Mouse (Mus musculus) ES-Bruce4 (cell line): ENCODE measurements around the gene Sept4. TPM values are rescaled to one million over a fixed set of nuclear protein-coding genes. Genes with fewer than 3 reads are reported as not detected.
A peak's percentile ranks its signal among the peaks of the same experiment; 100 is the strongest.

Experiments used
- H3K27ac ChIP-seq: 2 replicates; pipeline ENCODE4 v1.5.1; 2012; ENCODE audit warnings: low read length, inconsistent platforms; ENCODE audit not compliant: insufficient read depth
- H3K27me3 ChIP-seq: 2 replicates; pipeline ENCODE4 v1.6.1; 2012; ENCODE audit warnings: mild to moderate bottlenecking, low read length, inconsistent platforms; ENCODE audit not compliant: control insufficient read depth, poor library complexity, insufficient read depth, severe bottlenecking
- H3K36me3 ChIP-seq: 2 replicates; pipeline ENCODE4 v1.6.1; 2012; ENCODE audit warnings: inconsistent platforms, mild to moderate bottlenecking, low read length, moderate library complexity; ENCODE audit not compliant: control insufficient read depth, poor library complexity, insufficient read depth, severe bottlenecking
- H3K4me1 ChIP-seq: one replicate; pipeline ENCODE4 v1.8.1; 2011; ENCODE audit warnings: low read length; ENCODE audit not compliant: control insufficient read depth, insufficient read depth
- H3K4me3 ChIP-seq: 2 replicates; pipeline ENCODE4 v1.5.1; 2011; ENCODE audit warnings: low read depth, mild to moderate bottlenecking, low read length
- H3K9ac ChIP-seq: 2 replicates; pipeline ENCODE4 v1.6.1; 2012; ENCODE audit warnings: low read depth, mild to moderate bottlenecking, inconsistent platforms; ENCODE audit not compliant: poor library complexity, severe bottlenecking
- H3K9me3 ChIP-seq: replicated peaks from 2 replicates; pipeline ENCODE4 v1.6.1; 2012; ENCODE audit warnings: mild to moderate bottlenecking, low read length, inconsistent platforms; ENCODE audit not compliant: control insufficient read depth, poor library complexity, insufficient read depth, severe bottlenecking
- CTCF ChIP-seq: IDR thresholded peaks from one replicate; pipeline ENCODE4 v1.8.1; 2011; ENCODE audit warnings: low read depth, low read length
- EP300 ChIP-seq: IDR thresholded peaks from 2 replicates; pipeline ENCODE4 v1.6.1; 2011; ENCODE audit warnings: low read depth, low read length; ENCODE audit not compliant: insufficient read depth
- POLR2A ChIP-seq: IDR thresholded peaks from one replicate; pipeline ENCODE4 v1.8.1; 2011; ENCODE audit warnings: low read length; ENCODE audit not compliant: insufficient read depth
- polyA plus RNA-seq: library from polyadenylated mRNA; stranded (reverse); fragments of >200 nt; gene quantifications from 2 replicates; pipeline ENCODE4 v1.2.4, GENCODE M21; 2011; ENCODE audit warnings: low read depth; ENCODE audit not compliant: missing spikeins, insufficient read depth, insufficient read length

Gene Sept4
- polyA plus RNA-seq, 1 experiment = 68.5 TPM

DNA sequence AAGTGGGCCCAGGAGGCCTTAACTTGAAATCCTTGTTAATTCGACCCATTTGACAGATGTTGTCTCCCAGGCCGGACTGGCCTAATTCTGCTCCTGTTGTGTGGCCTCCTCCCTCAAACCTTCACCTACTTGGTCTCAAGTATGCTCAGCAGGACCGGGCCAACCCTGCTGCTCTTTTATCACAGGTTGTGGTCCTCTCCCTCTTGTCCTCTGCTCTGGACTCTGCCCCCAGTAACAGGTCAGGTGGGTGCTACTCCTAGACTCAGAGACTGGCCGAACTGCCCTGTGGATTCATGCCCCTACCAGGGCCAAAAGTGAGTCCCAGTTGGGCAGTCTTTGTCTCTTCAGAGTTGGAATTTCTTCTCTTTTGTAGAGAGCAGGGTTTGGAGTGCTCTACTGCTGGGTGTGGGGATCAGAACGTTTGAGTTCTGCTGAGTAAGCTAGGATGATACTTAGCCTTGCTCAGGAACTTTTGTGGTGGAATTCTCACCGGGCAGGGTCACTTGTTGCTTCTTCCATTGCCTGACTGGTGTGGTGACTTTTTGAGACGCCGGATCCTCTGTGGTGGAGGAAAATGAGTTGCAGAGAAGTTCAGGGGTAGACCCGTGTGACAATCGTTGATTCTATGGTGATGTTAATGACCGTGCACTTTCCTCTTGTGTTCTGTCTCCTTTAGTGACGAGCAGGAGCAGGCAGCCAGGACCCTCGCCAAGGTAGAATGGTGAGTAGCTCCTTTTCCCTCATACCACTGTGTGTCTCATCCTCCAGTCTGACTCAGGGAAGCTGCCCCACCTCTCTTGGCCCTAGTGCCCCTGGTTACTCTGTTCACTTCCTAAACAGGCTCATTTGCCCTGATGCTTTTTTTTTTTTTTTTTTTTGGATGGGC, 24.3 kb downstream of the Sept4 start:
- Histone ChIP-seq H3K4me3 (peak overlapping the region; percentile 81), H3K4me1 (no peaks in the 10 kb centered on the region), H3K9ac (peak overlapping the region; percentile 70), H3K9me3 (no peaks in the 10 kb centered on the region), H3K36me3 (peaks cover 7% of the 10 kb centered on the region; the same call in 1 of the 2 replicates), H3K27ac (peak overlapping the region; percentile 34; the same call in 1 of the 2 replicates), H3K27me3 (no peaks in the 10 kb centered on the region)
- TF ChIP-seq CTCF (no peak), POLR2A (no peak), EP300 (no peak)

DNA sequence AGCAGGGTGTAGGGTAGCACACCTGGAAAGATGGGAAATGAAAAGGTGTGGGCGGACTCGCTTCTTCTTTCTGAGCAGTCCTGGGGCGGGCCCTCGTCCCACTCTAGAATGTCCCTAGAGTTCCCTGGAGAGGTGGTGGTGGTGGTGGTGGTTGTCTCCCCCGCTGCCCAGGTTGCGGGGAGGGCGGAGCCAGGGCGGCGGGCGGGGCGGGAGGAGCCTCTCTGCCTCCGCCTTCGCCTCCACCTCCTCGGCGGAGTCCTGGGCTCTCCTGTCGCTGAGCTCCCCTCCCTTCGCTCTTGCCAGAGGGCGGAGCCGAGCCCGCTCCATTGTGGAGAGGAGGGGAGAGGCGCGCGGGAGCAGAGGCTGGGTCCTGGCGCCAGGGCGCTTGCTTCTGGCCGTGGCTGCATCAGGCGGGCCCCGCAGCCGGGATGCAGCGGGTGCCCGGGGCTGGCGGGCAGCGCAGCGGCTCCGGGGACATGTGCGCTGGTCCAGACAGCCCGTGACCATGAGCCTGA, 26.7 kb downstream of the Sept4 start:
- Histone ChIP-seq H3K4me1 (no peaks in the 10 kb centered on the region), H3K9ac (peak overlapping the region; percentile 64), H3K36me3 (peaks cover 18% of the 10 kb centered on the region), H3K9me3 (no peaks in the 10 kb centered on the region), H3K27ac (no peak overlapping the region), H3K27me3 (no peaks in the 10 kb centered on the region), H3K4me3 (peak overlapping the region; percentile 74)
- no peak for TF ChIP-seq EP300
- TF ChIP-seq POLR2A = no peak
- TF ChIP-seq CTCF = no peak

DNA sequence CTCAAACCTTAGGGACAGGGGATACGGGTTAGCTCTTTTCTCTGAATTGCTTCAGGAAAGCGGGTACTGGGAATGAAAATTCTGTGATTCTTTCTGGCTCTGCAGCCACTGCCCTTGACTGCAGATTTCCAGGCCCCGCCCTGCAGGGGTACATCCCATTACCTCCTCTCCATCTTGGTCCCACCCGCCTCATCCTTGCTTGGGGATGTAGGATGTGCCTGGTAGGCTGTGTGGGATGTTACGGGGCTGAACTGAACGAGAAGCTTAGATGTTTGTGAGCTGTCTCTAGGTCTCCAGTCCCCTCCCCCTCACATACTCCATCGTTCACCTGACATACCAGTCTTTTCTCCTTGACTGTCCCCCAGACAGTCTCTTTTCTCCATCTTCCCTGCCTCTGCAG, 27.3 kb downstream of the Sept4 start:
- Histone ChIP-seq H3K9me3 (no peaks in the 10 kb centered on the region), H3K4me3 (peak overlapping the region; percentile 74), H3K27ac (no peak overlapping the region), H3K4me1 (no peaks in the 10 kb centered on the region), H3K27me3 (no peaks in the 10 kb centered on the region), H3K36me3 (peaks cover 20% of the 10 kb centered on the region), H3K9ac (peak overlapping the region; percentile 64)
- no peak for TF ChIP-seq POLR2A
- no peak for TF ChIP-seq EP300
- TF ChIP-seq CTCF = no peak

DNA sequence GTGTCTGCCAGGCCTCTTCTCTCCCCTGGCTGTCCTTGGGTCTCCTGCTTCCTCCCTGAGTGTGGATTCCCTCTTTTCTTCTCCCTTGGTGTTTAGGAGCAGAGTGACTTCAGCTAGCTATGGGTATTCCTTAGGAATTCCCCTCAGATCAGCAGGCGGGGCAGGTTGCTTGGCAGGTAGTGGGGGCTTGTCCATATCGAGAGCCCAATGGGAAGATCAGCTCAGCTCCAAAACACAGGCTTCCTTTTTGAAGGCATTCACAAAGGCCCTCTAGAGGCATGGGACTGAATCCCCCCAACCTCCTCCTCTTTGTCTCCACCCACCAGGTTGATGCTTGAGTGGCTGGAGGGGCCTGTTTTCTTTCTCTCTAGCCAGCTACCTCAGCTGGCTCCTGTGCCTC, 27.8 kb downstream of the Sept4 start:
- no peak overlapping the region for H3K27ac ChIP-seq
- H3K27me3 ChIP-seq = no peaks in the 10 kb centered on the region
- TF ChIP-seq EP300 (no peak), POLR2A (no peak), CTCF (no peak)
- no peak overlapping the region for H3K4me3 ChIP-seq
- peaks cover 24% of the 10 kb centered on the region for H3K36me3 ChIP-seq
- 0 out of 2 replicates have a peak overlapping the region, but pooled peaks have one; percentile 64 for H3K9ac ChIP-seq
- H3K9me3 ChIP-seq = no peaks in the 10 kb centered on the region
- H3K4me1 ChIP-seq = no peaks in the 10 kb centered on the region

DNA sequence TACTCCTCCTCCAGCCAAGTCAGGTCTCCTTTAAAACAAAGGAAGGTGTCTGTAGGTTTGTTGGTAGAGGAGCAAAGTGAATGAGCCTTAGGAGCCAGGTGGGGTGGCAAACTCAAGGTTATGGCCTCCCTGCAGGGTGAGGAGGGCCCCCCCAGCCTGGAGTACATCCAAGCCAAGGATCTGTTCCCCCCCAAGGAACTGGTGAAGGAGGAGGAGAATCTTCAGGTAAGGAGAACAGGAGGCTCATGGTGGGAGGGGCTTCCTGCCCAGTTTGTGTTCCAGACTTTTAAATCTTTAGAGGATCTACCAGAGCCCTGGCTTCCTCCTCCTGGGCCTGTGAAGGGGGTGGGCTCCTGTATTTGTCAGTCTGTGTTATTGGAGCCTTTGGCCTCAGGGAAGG, 28.4 kb downstream of the Sept4 start:
- no peak overlapping the region for H3K4me3 ChIP-seq

More for the DNA sequence above, 28.4 kb downstream of the Sept4 start:
- TF ChIP-seq EP300 (no peak), POLR2A (no peak), CTCF (no peak)
- peaks cover 27% of the 10 kb centered on the region for H3K36me3 ChIP-seq
- no peak overlapping the region for H3K27ac ChIP-seq
- no peaks in the 10 kb centered on the region for H3K4me1 ChIP-seq
- H3K9me3 ChIP-seq = no peaks in the 10 kb centered on the region
- no peak overlapping the region for H3K9ac ChIP-seq
- H3K27me3 ChIP-seq = no peaks in the 10 kb centered on the region
